Mouse (Mus musculus) cerebellum, adult 11 months (tissue): ENCODE results near the gene Agmat.

Experiments
- DNase-seq: peaks from one replicate; pipeline ENCODE4 v3.0.0; 2022

Gene Agmat

GRCm38 (mm10) chr4:141746578-141747346, at the start of gene Agmat:
Agmat (plus strand) TSS chr4:141746672.
- no peak for DNase-seq

DNA sequence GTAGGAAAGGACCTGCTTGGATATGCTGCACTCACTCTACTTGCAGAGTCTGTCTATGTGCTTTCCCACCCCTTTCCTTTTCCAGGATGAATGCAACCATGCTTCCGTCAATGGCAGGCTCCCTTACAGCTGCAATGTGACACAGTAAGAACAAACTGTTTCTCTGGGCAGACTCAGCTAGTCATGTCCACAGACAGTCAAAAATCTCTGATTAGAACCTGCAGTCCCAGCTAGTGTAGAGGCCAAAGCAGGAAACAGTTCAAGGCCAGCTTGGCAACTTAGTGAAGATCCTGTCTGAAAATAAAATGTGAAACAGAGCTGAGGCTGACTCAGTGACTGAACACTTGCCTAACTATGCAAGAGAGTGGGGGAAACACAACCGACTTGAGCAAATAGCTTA, 41.8 kb upstream of the Agmat start:
- no peak for DNase-seq

DNA sequence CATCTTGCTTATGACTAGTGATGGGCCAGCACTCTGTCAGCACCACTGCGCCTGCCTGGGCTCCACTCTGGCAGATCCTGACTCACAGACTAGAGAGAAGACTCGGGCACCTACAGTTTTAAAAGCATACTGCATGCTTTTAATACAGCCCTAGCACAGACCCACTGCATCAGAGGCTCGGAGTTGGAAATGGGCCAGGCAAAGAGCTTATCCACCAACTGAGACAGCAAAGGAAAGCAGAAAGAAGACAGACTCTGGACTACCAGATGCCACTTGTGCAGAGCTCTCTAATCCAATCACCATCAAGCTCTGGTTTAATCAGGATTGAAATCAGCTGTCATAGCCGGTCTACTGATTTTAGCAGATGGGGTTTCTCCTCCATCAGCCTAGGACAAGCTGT, 41.1 kb upstream of the Agmat start:
- no peak for DNase-seq

GRCm38 (mm10) chr4:141708005-141708404, 38.5 kb upstream of the Agmat start:
- DNase-seq = no peak

DNA sequence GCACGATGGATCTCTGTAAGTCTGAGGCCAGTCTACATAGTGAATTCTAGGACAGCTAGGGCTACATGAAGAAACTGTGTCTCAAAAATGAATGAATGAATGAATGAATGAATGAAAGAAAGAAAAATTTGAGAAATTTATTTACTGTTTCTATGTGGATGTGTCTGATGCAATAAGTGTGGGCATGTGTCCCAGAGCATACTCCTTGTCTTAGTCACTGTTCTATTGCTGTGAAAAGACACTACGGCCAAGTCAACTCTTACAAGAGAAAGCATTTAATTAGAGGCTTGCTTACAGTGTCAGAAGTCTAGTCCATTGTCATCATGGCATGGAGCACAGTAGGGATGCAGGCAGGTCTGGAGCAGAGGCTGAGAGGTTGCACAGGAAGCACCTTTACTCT, 37.5 kb upstream of the Agmat start:
- DNase-seq = no peak

DNA sequence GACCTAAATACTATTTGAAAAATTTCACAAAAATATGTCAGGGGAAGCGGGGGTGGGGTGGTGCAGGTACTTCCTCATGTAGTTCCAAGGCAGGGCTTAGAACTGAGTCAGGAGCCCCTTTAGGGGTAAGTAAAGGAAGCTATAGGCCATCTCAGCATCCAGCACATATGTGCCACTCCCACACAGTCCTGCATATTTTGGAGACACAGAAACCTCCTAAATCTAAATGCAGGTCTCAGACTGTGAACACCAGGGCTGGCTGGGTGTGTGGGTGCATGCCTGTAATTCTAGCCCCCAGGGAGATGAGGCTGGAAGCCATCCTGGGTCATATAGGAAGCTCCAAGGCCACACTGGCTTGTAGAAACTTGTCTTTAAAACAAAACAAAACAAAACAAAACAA, 35.2 kb upstream of the Agmat start:
- no peak for DNase-seq

DNA sequence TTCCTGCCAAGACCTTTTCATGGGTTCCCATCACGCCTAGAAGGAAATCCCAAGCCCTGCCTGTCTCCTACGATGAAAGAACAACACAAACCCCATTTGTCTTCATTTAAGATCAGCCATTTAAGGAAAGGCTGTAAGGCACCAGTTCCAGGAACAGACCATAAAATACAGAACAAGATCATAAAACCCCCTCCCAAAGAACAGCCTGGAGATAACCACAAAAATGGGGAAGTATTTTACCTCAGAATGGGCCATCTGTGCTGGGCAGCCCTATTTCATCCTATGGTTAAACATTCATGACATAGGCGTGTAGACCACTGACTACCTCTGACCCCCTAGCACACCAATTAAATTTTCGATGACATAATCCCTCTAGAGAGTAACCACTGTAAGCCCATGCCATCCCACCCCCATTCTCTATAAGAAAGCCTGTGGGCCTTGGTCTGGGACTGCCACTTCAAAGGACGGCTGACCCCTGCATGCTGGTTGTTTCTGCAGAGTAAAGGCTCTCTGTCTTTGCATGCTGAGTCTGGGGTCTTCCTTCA, 32.8 kb upstream of the Agmat start:
- no peak for DNase-seq

- DNase-seq = no peak
These were observed 31.4 kb upstream of the Agmat start for GRCm38 (mm10) chr4:141715027-141715426.

- no peak for DNase-seq
These were observed 28.8 kb upstream of the Agmat start for GRCm38 (mm10) chr4:141717633-141718032.

DNA sequence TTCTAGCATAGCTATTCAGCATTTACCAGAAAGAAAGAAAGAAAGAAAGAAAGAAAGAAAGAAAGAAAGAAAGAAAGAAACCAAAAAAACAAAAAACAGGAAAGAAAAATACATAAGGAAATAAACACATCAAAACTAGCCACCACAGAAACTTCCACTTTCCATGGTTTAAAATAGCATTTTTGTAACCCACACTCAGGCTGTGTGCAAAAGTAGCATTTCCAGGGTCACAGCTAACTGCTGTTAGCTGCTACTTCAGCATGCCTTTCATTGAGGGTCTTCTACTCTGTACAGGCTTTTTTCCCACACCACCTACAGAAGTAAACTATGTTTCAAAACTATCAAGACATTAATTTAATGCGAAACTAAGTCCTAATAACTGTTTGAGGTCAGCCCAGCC, 27.2 kb upstream of the Agmat start:
- DNase-seq = no peak

- no peak for DNase-seq
These were observed 25.5 kb upstream of the Agmat start for GRCm38 (mm10) chr4:141720761-141721523.

GRCm38 (mm10) chr4:141721961-141722360, 24.5 kb upstream of the Agmat start:
- DNase-seq = no peak

GRCm38 (mm10) chr4:141722731-141723672, 23.5 kb upstream of the Agmat start, which contains the start of gene Ddi2:
Ddi2 (minus strand) TSS chr4:141723419.
- DNase-seq = peak; percentile 91

DNA sequence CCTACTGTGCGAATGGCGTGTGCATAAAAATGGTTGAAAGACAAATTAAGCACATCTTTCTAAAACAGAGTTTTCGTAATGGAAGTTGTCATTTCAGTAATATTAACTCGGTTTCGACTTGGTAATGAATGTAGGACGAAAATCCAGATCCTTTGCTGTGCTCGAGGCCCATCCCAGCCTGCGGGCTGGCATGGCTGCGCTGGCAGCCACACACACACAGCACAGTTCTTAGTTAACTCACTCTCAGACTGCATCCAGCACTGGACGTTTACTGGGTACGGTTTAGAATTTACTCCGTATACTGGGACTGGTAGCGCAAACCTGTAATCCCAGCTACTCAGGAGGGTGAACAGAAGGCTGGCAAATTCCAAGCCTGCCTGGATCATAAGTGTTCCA, 22.8 kb upstream of the Agmat start:
- DNase-seq = no peak

DNA sequence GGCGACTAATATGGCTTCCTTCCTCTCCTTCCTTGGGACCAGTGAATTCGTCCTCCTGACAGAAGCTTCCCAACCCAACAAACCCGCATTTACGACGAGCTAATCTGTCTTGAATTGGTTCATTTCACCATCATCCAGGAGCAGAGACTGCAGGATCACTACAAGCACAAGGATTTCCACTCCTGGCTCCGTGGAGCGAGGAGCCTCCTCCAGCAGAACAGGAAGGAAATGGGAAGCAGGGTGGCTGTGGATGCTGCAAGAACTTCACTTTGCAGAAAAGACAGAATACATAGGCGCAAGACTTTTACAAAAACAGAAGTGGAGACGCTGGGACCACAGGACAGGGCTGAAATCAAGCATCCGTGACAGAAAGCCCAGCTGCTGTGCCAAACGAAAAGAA, 21.9 kb upstream of the Agmat start:
- no peak for DNase-seq

DNA sequence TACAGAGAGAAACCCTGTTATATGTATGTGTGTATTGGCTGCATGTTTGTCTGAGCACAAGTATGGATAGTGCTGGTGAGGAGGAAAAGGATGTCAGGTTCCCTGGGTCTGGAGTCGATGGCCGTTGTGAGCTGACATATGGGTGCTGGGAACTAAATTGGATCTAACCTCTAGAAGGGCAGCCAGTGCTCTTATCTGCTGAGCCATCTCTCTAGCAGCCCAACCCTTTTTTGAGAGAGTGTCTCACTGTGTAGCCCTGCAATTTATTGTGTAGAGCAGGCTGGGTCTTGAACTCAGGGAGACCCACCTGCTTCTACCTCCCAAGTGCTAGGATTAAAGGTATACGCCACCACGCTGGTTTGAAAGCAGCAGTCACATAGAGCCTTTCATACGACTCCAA, 21.2 kb upstream of the Agmat start:
- DNase-seq = no peak

GRCm38 (mm10) chr4:141725738-141726137, 20.7 kb upstream of the Agmat start:
- no peak for DNase-seq

GRCm38 (mm10) chr4:141729266-141729665, 17.2 kb upstream of the Agmat start:
- no peak for DNase-seq

DNA sequence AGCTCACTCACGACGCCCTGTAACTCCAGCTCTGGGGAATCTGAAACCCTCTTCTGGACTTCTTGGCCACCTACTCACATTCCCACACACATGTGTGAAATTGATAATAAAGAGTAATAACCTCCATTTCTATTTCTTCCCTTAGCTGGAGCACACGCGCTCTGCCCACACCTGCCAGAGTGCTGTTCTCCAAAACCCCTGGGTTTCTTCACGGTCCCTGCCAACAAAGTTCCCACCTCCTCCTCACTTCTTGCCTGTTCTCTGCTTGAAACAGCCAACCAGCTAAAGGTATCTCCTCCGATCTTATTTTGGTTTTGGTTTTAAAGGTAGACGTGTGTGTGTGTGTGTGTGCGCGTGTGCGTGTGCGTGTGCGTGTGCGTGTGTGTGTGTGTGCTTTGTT, 16.1 kb upstream of the Agmat start:
- no peak for DNase-seq

- DNase-seq = no peak
These were observed 14.7 kb upstream of the Agmat start for GRCm38 (mm10) chr4:141731766-141732165.

- peak; percentile 89 for DNase-seq
These were observed 11.8 kb upstream of the Agmat start for GRCm38 (mm10) chr4:141734446-141735205.

GRCm38 (mm10) chr4:141735206-141735560, 11.3 kb upstream of the Agmat start:
- DNase-seq = no peak
